Mouse (Mus musculus) forebrain, embryonic 10.5 days (tissue): Measurements from ENCODE around the gene Cyb5r1. TPM values are rescaled to one million over a fixed set of nuclear protein-coding genes. Genes with fewer than 3 reads are reported as not detected.
"Not testable (repeated sequence)": the region's sequence is repeated elsewhere in the genome, so short reads cannot be mapped to it uniquely, and the experiment has no call there.

ENCODE experiments used
- DNase-seq: peaks from one replicate; pipeline ENCODE4 v3.0.0-alpha.2; 2017; ENCODE audit warnings: low spot score; ENCODE audit errors: extremely low spot score
- H3K27ac ChIP-seq: fragments of 300-500 bp; sonication (generic); 2 replicates; pipeline ENCODE4 v1.5.1; 2016; ENCODE audit warnings: mild to moderate bottlenecking
- H3K27me3 ChIP-seq: fragments of 300-500 bp; sonication (generic); 2 replicates; pipeline ENCODE4 v1.6.1; 2016; ENCODE audit warnings: mild to moderate bottlenecking; ENCODE audit not compliant: poor library complexity, severe bottlenecking
- H3K36me3 ChIP-seq: fragments of 300-500 bp; sonication (generic); replicated peaks from 2 replicates; pipeline ENCODE4 v1.6.1; 2016; ENCODE audit warnings: mild to moderate bottlenecking, moderate library complexity
- H3K4me1 ChIP-seq: fragments of 300-500 bp; sonication (generic); 2 replicates; pipeline ENCODE4 v1.6.1; 2016
- H3K4me3 ChIP-seq: fragments of 300-500 bp; sonication (generic); 2 replicates; pipeline ENCODE4 v1.5.1; 2016; ENCODE audit warnings: mild to moderate bottlenecking, moderate library complexity
- H3K9me3 ChIP-seq: fragments of 300-500 bp; sonication (generic); 2 replicates; pipeline ENCODE4 v1.6.1; 2016; ENCODE audit warnings: mild to moderate bottlenecking, moderate library complexity
- WGBS: fragments of 180-500 bp; shearing (Covaris S2); methylation state at CpG from one replicate; pipeline ENCODE4 v1.1.7; 2016; 5-methylcytosine and 5-hydroxymethylcytosine counted together
- polyA plus RNA-seq: library from polyadenylated mRNA; unstranded; fragments of >200 nt; fragmentation: Nextera tagmentation; extraction: Ambion mirVana; gene quantifications from 2 replicates; pipeline ENCODE4 v1.2.1, GENCODE M21; 2016

The Cyb5r1 gene
- polyA plus RNA-seq, 1 experiment from 2014 or later: 30.0 TPM

DNA sequence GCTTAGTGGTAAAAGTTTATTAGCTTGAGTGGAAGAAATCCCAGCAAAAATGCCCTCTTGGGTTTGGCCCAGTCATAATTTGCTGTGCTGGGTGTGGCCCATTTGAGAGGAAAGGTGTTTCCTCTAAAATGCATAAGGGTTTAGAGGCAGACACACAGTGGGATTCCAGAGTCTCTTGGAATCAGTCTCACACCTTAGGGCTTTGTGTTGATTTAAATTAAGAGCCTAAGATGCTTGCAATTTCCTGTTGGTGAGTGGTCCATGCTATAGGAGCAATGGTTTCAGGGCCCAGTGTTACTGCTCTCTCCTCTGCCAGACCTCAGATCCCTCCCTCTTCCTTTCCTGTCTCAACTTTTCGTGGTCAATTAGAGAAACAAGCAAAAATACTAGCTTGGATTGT, 13.8 kb downstream of the Cyb5r1 start:
- Histone ChIP-seq H3K36me3 (peaks cover 20% of the 10 kb centered on the region), H3K27ac (no peak overlapping the region), H3K9me3 (no peaks in the 10 kb centered on the region), H3K27me3 (no peaks in the 10 kb centered on the region), H3K4me3 (no peak overlapping the region), H3K4me1 (peaks cover 51% of the 10 kb centered on the region)
- 73% methylated on average over 1 of the region's 1 CpGs for WGBS
- no peak for DNase-seq

DNA sequence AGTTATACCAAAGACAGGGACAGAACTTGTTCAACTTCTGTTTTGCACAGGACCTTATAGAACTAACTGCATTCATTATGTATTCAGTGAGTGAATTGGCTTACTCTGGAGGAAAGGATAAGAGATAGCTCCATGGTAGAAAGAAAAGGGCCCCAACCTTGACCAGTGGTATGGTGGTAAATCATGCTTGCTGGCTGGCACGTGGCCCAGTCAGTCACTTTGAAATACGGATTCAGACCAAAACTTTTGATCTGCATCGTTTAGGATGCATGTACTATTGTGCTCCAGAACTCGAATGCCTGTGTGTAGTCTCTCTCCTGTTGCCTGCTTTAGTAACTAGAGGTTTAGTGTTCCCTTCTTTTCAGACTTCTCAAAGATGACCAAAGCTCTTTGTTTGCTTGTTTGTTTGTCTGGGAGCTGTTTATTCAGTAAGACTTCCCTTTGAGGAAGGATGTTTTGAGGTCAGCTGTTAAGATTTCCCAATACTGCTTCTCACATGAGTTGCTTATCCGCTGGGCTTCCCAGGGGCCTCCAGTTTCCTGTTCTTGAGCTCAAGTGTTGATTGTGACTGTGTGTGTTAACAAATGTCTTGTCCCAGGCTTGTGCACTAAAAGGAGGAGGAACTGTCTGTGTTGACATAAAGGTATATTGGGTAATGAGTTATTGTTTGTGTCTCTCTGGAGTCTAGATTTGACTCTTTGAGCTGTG, 14.5 kb downstream of the Cyb5r1 start:
- H3K9me3 ChIP-seq: no peaks in the 10 kb centered on the region
- H3K27me3 ChIP-seq: no peaks in the 10 kb centered on the region
- H3K27ac ChIP-seq: no peak overlapping the region
- H3K36me3 ChIP-seq: peaks cover 27% of the 10 kb centered on the region
- H3K4me3 ChIP-seq: no peak overlapping the region
- no peak for DNase-seq
- peaks cover 43% of the 10 kb centered on the region for H3K4me1 ChIP-seq
- WGBS: 80% methylated on average over 5 of the region's 5 CpGs

DNA sequence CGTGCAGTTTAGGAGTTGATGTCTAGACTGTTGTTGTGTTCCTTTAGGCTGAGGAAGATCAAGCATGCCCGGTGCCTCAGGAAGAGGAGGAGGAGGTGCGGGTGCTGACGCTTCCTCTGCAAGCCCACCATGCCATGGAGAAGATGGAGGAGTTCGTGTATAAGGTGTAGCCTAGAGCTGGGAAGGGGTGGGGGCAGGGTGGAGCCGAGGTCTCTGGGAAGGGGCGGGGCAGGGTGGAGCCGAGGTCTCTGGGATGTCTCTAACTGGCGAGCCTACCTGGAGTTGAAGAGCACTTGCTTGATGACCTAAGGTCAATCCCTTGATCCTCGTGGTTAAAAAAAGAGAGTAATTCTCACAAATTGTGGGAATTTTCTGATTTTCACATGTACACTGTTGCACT, 18.6 kb downstream of the Cyb5r1 start:
- Histone ChIP-seq H3K9me3 (no peaks in the 10 kb centered on the region), H3K27ac (no peak overlapping the region), H3K27me3 (no peaks in the 10 kb centered on the region), H3K36me3 (peaks cover 64% of the 10 kb centered on the region), H3K4me3 (no peak overlapping the region), H3K4me1 (peaks cover 17% of the 10 kb centered on the region)
- DNase-seq: no peak
- WGBS: 75% methylated on average over 10 of the region's 10 CpGs

DNA sequence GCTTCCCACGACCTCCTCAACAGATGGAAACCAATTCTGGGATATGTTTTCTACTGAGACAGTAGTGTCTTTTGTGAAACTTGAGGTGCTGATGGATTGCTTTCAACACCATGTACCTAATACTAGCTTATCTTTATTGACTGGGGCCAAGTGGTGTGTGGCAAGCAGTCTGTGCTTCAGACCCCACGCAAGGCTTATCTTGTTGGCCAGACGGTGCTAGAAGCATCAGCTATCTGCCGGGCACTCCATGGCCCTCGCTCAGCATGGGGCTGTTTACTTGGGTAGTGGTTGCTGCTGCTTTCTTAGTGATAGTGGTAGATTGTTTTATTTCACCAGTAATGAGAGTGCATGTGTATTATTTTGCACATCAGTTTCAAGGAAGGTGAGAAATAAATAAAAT, 20.9 kb downstream of the Cyb5r1 start:
- Histone ChIP-seq H3K27ac (no peak overlapping the region), H3K27me3 (no peaks in the 10 kb centered on the region), H3K4me1 (no peaks in the 10 kb centered on the region), H3K9me3 (no peaks in the 10 kb centered on the region), H3K36me3 (peaks cover 86% of the 10 kb centered on the region), H3K4me3 (no peak overlapping the region)
- DNase-seq: no peak
- 93% methylated on average over 5 of the region's 5 CpGs for WGBS

DNA sequence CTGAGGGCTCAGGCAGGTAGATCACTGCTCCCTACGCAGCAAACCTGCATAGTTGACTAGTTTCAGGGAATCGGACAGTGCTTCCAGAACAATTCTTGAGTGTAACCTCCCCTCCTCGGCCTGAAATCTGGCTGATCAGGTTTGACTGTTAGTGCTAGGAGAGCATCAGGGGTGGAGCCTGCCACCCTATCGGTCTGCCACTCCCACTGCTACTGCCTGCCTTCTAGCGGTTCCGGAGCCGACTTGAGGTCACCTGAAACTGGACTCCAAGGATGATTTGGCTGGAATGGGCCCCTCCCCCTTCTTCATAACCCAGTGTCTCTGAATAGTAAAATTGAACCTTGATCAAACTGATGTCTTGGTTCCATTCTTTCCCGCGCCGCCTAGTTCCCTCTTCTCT, 27.6 kb downstream of the Cyb5r1 start:
- no peaks in the 10 kb centered on the region for H3K4me1 ChIP-seq
- DNase-seq: no peak
- no peaks in the 10 kb centered on the region for H3K27me3 ChIP-seq
- H3K36me3 ChIP-seq: peaks cover 58% of the 10 kb centered on the region
- H3K9me3 ChIP-seq: no peaks in the 10 kb centered on the region
- no peak overlapping the region for H3K27ac ChIP-seq
- H3K4me3 ChIP-seq: no peak overlapping the region
- WGBS: 91% methylated on average over 10 of the region's 10 CpGs

DNA sequence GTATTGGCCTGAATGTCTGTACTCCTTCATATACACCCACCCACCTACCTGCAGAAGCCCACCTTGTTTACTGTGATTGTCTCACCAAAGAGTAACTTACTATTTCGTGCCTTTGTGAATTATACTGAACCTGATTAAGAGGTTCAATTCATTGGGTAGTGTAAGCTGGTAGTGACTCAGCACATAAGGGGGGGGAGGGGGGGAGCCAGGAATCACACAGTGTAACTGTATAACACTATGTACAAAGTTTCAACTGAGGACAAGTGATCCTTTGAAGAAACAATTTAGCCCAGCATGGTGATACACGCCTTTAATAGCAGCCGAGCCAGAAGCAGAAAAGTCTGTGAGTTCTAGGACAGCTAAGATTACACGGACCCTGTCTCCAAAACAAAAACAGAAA, 28.1 kb downstream of the Cyb5r1 start:
- H3K27me3 ChIP-seq: no peaks in the 10 kb centered on the region
- peaks cover 54% of the 10 kb centered on the region for H3K36me3 ChIP-seq
- no peak overlapping the region for H3K27ac ChIP-seq
- no peak overlapping the region for H3K4me3 ChIP-seq
- WGBS: 91% methylated on average over 4 of the region's 4 CpGs
- no peaks in the 10 kb centered on the region for H3K4me1 ChIP-seq
- H3K9me3 ChIP-seq: no peaks in the 10 kb centered on the region
- no peak for DNase-seq

DNA sequence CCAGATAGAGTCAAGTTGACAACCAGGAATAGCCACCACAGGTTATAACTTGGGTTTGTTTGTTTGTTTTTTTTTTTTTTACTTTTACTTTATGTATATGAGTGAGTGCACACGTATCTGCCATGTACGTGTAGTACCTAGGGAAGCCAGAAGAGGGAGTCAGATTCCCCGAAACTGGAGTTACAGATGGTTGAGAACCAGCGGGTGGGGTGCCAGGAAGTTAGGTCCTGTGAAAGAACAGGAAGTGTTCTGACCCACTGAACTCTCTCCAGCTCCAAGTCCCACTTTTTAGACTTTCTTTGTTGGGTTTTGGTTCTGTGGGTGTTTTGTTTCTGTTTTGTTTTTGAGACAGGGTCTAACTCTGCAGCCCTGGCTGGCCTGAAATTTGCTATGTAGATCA, 30.1 kb downstream of the Cyb5r1 start:
- H3K9me3 ChIP-seq: no peaks in the 10 kb centered on the region
- H3K36me3 ChIP-seq: peaks cover 35% of the 10 kb centered on the region
- no peak for DNase-seq
- H3K27me3 ChIP-seq: no peaks in the 10 kb centered on the region
- H3K4me1 ChIP-seq: no peaks in the 10 kb centered on the region
- no peak overlapping the region for H3K27ac ChIP-seq
- no peak overlapping the region for H3K4me3 ChIP-seq
- 29% methylated on average over 4 of the region's 4 CpGs for WGBS

DNA sequence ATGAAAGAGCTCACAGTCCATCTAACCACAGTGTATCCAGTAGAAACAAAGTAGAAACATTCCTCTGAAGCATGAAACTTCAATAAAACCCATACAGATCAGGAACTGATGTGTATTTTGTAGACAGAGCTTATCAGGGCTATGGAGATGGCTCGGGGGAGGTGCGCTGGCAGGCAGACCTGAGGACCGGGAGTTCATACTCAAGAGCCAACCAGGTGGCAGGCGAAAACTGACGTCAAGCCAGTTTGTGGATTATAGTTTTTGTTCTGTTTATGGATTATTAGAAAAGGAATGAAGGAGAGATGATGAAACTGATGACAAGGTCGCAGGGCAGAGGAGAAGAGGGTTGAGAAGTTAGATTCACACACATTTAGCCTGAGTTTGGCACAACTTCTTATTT, 35.1 kb downstream of the Cyb5r1 start:
- Histone ChIP-seq H3K4me1 (no peaks in the 10 kb centered on the region), H3K27ac (no peak overlapping the region), H3K27me3 (no peaks in the 10 kb centered on the region), H3K4me3 (no peak overlapping the region), H3K9me3 (no peaks in the 10 kb centered on the region), H3K36me3 (no peaks in the 10 kb centered on the region)
- 92% methylated on average over 6 of the region's 6 CpGs for WGBS
- DNase-seq: no peak

DNA sequence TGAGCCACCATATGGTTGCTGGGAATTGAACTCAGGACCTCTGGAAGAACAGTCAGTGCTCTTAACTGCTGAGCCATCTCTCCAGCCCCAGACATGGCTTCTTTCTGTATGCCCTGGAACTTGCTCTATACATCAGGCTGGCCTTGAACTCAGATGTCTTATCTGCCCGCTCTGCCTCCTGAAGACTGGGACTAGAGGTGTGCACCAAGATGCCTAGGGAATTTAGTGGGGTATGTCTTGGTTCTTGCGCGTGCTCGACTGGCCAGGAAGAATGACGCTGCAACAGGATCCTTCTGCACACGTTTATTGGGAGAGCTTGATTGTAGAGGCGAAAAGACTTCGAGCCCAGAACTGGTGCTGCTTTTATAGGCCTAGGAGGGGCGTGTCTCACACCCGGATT, 36.4 kb downstream of the Cyb5r1 start:
- DNase-seq, H3K4me1 ChIP-seq, H3K36me3 ChIP-seq, H3K9me3 ChIP-seq, H3K27me3 ChIP-seq, H3K27ac ChIP-seq, H3K4me3 ChIP-seq: not testable (repeated sequence)
- 90% methylated on average over 8 of the region's 10 CpGs for WGBS

DNA sequence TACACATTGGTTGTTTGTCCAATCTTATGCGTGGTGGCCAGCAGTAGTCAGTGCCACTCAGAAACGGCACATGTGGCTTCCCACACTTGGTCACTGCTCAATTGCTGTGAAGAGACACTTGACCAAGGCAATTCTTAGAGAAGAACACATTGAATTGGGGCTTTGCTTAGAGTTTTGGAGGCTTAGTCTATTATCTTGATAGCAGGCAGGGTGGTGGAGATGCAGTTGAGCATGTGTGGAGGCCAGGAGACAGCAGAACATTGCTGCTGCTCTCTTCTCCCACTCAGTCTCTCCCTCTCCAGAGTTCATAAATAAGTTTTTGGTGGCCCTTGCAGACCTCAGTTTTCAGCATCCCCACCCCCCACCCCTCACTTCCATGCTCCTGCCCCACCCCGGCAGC, 37.0 kb downstream of the Cyb5r1 start:
- Histone ChIP-seq H3K4me3 (no peak overlapping the region), H3K27me3 (no peaks in the 10 kb centered on the region), H3K36me3 (no peaks in the 10 kb centered on the region), H3K27ac (no peak overlapping the region), H3K4me1 (no peaks in the 10 kb centered on the region), H3K9me3 (no peaks in the 10 kb centered on the region)
- DNase-seq: no peak
- WGBS: 96% methylated on average over 3 of the region's 3 CpGs

DNA sequence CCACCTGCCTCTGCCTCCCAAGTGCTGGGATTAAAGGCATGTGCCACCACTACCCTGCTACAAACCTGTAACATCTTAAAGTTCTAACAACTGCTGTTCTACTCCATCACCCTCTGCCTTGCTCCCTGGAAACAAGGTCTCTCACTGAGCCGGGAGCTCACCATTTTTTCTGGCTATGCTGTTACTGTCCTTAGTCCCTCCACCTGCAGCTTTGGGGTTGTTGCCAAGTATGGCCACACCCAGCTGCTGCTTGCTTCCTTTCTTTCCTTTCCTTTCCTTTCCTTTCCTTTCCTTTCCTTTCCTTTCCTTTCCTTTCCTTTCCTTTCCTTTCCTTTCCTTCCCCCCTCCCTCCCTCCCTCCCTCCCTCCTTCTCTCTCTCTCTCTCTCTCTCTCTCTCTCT, 37.9 kb downstream of the Cyb5r1 start:
- WGBS: 93% methylated on average over 1 of the region's 1 CpGs
- H3K27me3 ChIP-seq, H3K36me3 ChIP-seq, H3K9me3 ChIP-seq, DNase-seq, H3K27ac ChIP-seq, H3K4me3 ChIP-seq, H3K4me1 ChIP-seq: not testable (repeated sequence)

DNA sequence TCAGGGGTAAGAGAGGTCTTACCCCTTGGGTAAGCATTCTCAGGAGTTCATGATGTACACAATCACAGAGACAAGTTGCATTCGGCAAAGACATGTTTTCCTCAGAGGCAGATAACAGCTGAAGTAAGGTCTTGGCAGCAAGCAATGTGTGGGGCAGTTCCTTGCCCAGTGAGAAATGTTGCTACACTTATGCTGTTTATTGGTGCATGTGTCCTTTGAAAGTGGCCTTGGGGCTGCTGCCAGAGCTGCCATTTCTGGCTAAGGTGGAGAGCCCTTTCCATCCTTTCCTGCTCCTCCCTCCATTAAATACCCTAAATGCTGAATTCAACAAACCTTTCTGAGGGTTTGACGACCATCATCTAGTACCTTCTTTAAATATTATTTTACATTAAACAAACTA, 40.1 kb downstream of the Cyb5r1 start:
- no peak for DNase-seq
- Histone ChIP-seq H3K36me3 (no peaks in the 10 kb centered on the region), H3K4me3 (no peak overlapping the region), H3K9me3 (no peaks in the 10 kb centered on the region), H3K4me1 (no peaks in the 10 kb centered on the region), H3K27ac (no peak overlapping the region), H3K27me3 (no peaks in the 10 kb centered on the region)
- WGBS: 92% methylated on average over 2 of the region's 2 CpGs

DNA sequence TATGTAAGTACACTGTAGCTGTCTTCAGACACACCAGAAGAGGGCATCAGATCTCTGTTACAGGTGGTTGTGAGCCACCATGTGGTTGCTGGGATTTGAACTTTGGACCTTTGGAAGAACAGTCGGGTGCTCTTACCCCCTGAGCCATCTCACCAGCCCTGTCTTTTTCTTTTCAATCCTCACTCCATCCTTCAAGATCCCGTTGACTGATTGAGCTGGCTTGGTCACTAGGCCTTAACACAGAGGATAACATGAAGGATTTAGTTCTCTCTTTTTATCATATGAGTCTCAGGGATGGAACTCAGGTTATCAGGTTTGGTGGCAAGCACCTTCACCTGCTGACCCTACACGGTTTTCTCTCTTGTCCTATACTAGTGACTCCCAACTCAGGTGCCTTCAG, 43.2 kb downstream of the Cyb5r1 start:
- H3K27ac ChIP-seq, H3K4me1 ChIP-seq, H3K36me3 ChIP-seq, H3K4me3 ChIP-seq, DNase-seq, H3K9me3 ChIP-seq, H3K27me3 ChIP-seq: not testable (repeated sequence)
- WGBS: 79% methylated on average over 3 of the region's 3 CpGs

DNA sequence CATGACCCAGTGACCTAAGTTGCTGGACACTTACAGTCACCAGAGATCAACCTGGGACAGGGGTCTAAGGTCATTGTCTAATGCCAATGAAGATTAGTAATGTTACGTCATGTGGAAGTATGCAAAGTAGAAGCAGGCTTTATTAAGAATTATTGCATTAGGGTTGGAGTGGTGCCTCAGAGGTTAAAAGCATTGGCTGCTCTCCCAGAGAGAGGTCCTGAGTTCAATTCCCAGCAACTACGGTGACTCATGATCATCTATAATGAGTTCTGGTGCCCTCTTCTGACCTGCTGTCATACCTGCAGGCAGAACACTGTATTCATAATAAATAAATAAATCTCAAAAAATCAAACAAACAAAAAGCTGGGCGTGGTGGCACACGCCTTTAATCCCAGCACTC, 44.8 kb downstream of the Cyb5r1 start:
- no peak overlapping the region for H3K27ac ChIP-seq
- no peak for DNase-seq
- no peak overlapping the region for H3K4me3 ChIP-seq
- WGBS: 83% methylated on average over 4 of the region's 4 CpGs
- peaks cover 6% of the 10 kb centered on the region; the same call in 1 of the 2 replicates for H3K27me3 ChIP-seq
- no peaks in the 10 kb centered on the region for H3K9me3 ChIP-seq
- H3K4me1 ChIP-seq: peaks cover 8% of the 10 kb centered on the region; the same call in 1 of the 2 replicates
- H3K36me3 ChIP-seq: no peaks in the 10 kb centered on the region
